Mouse (Mus musculus): ENCODE measurements around the gene Tet1. TPM values are rescaled to one million over a fixed set of nuclear protein-coding genes. Genes with fewer than 3 reads are reported as not detected.

Tet1 gene
- polyA plus RNA-seq, 1 experiment from 2014 or later = 28.7 TPM

DNA sequence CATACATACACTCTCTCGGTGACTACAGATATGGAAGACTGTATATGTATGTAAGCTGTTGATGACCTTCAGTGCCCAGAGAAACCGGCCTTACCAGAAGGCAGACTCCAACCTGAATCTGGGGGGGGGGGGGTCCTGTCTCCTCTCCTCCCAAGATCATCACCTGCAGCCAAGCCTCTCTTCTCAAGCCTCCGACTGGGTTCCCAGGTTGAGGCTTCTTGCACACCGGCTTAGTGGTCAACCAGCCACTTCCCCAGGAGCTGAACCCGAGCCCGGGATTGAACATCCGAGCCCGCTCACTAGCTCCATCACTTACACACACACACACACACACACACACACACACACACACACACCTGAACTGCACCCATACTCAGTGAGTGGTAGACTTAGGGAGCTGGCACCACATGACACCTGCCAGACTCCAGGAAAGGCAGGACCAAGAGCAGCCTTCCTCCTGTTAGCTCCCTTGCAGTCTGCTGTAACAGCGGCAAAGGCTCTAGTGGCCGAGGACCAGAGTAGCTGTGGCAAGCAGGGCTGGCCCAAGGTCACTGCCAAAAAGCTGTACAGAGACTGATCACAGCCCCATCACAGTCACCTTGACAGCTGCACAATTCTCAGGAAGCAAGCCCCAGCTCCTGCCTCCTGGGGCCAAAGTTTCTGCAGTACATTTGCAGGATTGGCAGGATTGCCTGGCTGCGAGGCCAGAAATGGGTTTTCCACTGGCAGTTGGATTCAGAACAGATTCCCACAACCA lies 42.6 kb downstream of the Tet1 start:
- H3K36me3 ChIP-seq = peaks cover 15% of the 10 kb centered on the region
- no peaks in the 10 kb centered on the region for H3K27me3 ChIP-seq (replicated peaks)
- peak overlapping the region; percentile 74 for H3K4me2 ChIP-seq
- peaks cover 4% of the 10 kb centered on the region for H3K9me3 ChIP-seq (replicated peaks)
- peak overlapping the region; percentile 51 for H3K4me3 ChIP-seq
- peak; percentile 27; the same call in 1 of the 2 replicates for ATAC-seq (ENCODE audit: insufficient number of reproducible peaks, low FRiP score)
- peaks cover 23% of the 10 kb centered on the region for H3K4me1 ChIP-seq (replicated peaks)
- H3K27ac ChIP-seq (ENCODE audit: poor library complexity, severe bottlenecking) = peak overlapping the region; percentile 90
- 19% methylated on average over 11 of the region's 11 CpGs for WGBS
- peak overlapping the region; percentile 77 for H3K9ac ChIP-seq

DNA sequence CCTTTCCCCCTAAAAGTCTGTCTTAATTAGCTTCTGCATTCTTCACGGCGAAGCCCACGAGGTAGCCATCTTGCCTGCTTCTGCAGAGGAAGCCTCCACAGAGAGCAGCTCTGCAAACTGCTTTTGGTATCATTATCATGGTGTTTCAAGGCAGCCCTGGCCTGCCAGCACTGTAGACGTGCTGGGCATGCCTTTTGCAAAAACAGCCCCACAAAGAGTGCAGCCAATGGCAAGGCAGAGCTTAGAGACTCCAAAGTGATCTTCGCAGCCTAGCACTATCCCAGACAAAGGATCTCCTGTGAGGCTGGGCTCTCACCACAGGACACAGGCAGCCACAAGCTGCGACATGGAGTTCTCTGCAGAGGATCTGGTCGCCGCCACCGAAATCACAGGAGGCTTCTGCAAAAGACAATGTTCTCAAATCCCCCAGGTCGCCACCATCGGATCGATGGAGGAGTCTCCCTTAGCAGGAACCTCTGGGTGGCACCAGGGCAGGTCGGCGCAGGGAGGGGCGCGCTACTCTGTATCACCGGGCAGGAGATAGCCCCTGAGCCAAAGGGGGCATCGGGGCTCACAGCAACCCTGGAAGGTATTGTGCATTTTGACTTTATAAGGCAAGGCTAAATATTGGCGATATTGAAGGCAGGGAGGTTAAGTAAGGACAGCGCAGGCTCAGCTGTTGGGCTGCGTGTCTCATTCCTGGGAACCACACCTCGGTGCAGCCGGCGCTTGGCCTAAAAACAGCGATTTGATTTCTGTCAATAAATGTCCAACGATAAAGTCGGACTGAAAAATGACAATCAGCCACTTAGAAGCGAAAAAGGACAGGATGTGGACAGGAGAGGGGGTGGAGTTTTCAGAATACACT lies 43.4 kb downstream of the Tet1 start:
- H3K27me3 ChIP-seq (replicated peaks) = no peaks in the 10 kb centered on the region
- 1% methylated on average over 28 of the region's 28 CpGs for WGBS
- H3K36me3 ChIP-seq = peaks cover 22% of the 10 kb centered on the region

DNA sequence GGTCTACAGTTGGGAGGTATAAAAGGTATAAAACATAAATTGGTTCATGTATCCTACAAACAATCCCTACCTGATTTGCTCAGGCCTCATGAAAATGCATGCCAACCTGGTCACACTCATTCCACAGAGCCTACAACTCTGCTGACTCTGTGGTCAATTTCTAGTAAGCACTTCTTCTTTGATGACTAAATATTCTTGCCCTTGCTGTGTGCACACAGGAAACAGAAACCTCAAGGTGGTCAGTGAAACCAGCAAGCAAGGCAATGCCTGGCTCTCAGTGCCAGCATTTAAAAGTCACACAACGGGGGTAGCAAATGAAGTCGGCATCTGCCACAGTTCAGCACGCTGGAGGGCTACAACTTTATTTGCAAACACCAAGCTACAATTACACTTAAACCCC lies 45.2 kb downstream of the Tet1 start:
- Histone ChIP-seq H3K27ac (ENCODE audit: poor library complexity, severe bottlenecking) (peak overlapping the region; percentile 59), H3K36me3 (peaks cover 31% of the 10 kb centered on the region), H3K4me3 (peak overlapping the region; percentile 33), H3K27me3 (replicated peaks) (no peaks in the 10 kb centered on the region), H3K4me2 (peak overlapping the region; percentile 71), H3K9me3 (replicated peaks) (peaks cover 4% of the 10 kb centered on the region), H3K9ac (peak overlapping the region; percentile 63), H3K4me1 (replicated peaks) (peaks cover 23% of the 10 kb centered on the region)
- no peak for ATAC-seq (ENCODE audit: insufficient number of reproducible peaks, low FRiP score)
- 70% methylated on average over 3 of the region's 3 CpGs for WGBS

More for the DNA sequence above, 43.4 kb downstream of the Tet1 start:
- peak overlapping the region; percentile 90 for H3K27ac ChIP-seq (ENCODE audit: poor library complexity, severe bottlenecking)
- H3K9me3 ChIP-seq (replicated peaks) = peaks cover 4% of the 10 kb centered on the region
- peak overlapping the region; percentile 74 for H3K4me2 ChIP-seq
- peaks cover 23% of the 10 kb centered on the region for H3K4me1 ChIP-seq (replicated peaks)
- peak overlapping the region; percentile 51 for H3K4me3 ChIP-seq
- peak; percentile 89 for ATAC-seq (ENCODE audit: insufficient number of reproducible peaks, low FRiP score)
- H3K9ac ChIP-seq = peak overlapping the region; percentile 77

DNA sequence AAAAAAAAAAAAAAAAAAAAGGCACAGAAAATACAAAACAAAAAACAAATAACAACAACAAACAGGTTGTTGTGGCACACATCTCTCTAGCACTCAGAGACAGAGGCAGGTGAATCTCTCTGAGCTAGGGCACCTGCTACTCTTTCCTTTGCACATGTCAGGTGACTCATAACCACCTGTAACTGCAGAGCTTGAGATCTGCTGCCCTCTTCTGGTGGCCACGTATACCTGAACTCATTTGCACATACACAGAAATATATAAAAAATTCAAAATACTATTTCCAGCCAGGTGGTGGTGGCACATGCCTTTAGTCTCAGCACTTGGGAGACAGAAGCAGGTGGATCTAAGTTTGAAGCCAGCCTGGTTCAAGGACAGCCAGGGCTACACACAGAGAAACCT lies 46.4 kb downstream of the Tet1 start:
- peaks cover 31% of the 10 kb centered on the region for H3K36me3 ChIP-seq
- no peak overlapping the region for H3K4me2 ChIP-seq
- no peaks in the 10 kb centered on the region for H3K27me3 ChIP-seq (replicated peaks)
- ATAC-seq (ENCODE audit: insufficient number of reproducible peaks, low FRiP score) = no peak
- WGBS = 89% methylated on average over 1 of the region's 1 CpGs
- no peak overlapping the region for H3K4me3 ChIP-seq
- no peak overlapping the region for H3K27ac ChIP-seq (ENCODE audit: poor library complexity, severe bottlenecking)
- no peak overlapping the region for H3K9ac ChIP-seq
- peaks cover 4% of the 10 kb centered on the region for H3K9me3 ChIP-seq (replicated peaks)
- H3K4me1 ChIP-seq (replicated peaks) = peaks cover 27% of the 10 kb centered on the region

DNA sequence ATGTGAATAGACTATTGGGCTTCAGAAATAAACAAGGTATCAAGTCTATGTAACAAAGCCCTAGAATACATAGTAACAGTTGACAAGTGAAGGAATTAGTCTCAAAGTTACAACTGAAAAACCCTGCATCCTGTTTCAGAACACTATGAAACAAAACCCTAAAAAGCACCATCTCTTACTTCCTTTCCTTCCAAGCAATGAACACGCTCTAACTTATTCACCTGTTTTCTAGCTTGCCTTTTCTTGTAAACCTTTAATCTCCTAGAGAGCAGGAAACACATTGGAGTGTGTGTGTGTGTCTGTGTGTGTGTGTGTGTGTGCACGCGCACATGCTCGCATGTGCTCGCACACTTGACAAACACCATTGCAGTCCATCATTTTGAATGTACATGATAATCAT lies 49.8 kb downstream of the Tet1 start:
- H3K9ac ChIP-seq = no peak overlapping the region
- no peak overlapping the region for H3K27ac ChIP-seq (ENCODE audit: poor library complexity, severe bottlenecking)
- H3K4me1 ChIP-seq (replicated peaks) = peaks cover 37% of the 10 kb centered on the region
- no peak overlapping the region for H3K4me3 ChIP-seq
- no peak overlapping the region for H3K4me2 ChIP-seq
- no peak for ATAC-seq (ENCODE audit: insufficient number of reproducible peaks, low FRiP score)
- 83% methylated on average over 5 of the region's 5 CpGs for WGBS
- H3K27me3 ChIP-seq (replicated peaks) = no peaks in the 10 kb centered on the region
- peaks cover 31% of the 10 kb centered on the region for H3K36me3 ChIP-seq
- H3K9me3 ChIP-seq (replicated peaks) = peaks cover 4% of the 10 kb centered on the region

DNA sequence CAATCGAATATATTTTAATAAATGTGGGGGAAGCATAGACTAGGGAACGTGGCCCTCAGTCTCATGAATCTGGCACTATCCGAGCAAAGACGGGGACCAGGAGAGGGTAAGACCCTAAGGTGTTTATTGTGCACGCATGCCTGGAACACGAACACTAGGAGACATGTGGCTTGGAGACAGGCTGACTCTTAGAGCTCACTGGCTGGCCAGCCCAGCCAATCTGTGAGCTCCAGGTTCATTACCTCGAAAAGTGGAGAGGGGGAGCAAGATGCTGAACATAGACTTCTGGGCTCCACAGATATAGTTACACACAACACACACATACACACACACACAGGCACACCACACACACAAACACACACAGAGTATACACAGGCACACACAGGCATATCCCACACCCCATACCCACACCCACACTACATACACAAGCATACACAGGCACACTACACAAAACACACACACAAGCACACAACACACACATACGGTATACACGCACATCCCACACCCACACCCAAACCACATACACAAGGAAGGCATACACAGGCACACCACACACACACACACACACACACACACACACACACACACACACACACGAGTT lies 52.0 kb downstream of the Tet1 start:
- H3K36me3 ChIP-seq = peaks cover 20% of the 10 kb centered on the region
- no peak overlapping the region for H3K4me3 ChIP-seq
- no peak for ATAC-seq (ENCODE audit: insufficient number of reproducible peaks, low FRiP score)
- H3K9ac ChIP-seq = 0 out of 2 replicates have a peak overlapping the region, but pooled peaks have one; percentile 54
- H3K27me3 ChIP-seq (replicated peaks) = no peaks in the 10 kb centered on the region
- peak overlapping the region; percentile 23 for H3K4me2 ChIP-seq
- no peaks in the 10 kb centered on the region for H3K9me3 ChIP-seq (replicated peaks)
- H3K4me1 ChIP-seq (replicated peaks) = peaks cover 29% of the 10 kb centered on the region
- peak overlapping the region; percentile 66 for H3K27ac ChIP-seq (ENCODE audit: poor library complexity, severe bottlenecking)
- WGBS = 70% methylated on average over 10 of the region's 10 CpGs

DNA sequence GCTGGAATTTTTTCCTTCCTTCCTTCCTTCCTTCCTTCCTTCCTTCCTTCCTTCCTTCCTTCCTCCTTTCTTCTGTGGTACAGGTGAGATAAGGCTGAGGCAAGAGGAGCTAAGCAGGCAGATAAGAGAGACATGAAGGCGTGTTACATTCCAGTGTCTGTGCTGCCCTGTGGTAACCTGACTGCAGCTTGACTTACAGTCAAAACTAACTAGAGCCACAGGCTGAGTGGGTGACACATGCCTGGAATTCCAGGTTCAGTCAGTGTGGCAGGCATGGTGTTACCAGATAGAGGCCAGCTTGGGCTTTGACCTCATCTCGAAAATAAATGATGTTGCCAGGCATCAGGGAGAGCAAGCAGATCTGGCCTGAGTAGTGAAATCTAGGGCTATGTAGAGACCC lies 53.8 kb downstream of the Tet1 start:
- no peak overlapping the region for H3K4me3 ChIP-seq
- 14% methylated on average over 2 of the region's 2 CpGs for WGBS
- ATAC-seq (ENCODE audit: insufficient number of reproducible peaks, low FRiP score) = peak; percentile 74; the same call in 1 of the 2 replicates
- H3K27ac ChIP-seq (ENCODE audit: poor library complexity, severe bottlenecking) = peak overlapping the region; percentile 95
- H3K4me1 ChIP-seq (replicated peaks) = peaks cover 40% of the 10 kb centered on the region
- H3K4me2 ChIP-seq = peak overlapping the region; percentile 40; the same call in 1 of the 2 replicates
- H3K9me3 ChIP-seq (replicated peaks) = no peaks in the 10 kb centered on the region
- H3K9ac ChIP-seq = no peak overlapping the region
- no peaks in the 10 kb centered on the region for H3K27me3 ChIP-seq (replicated peaks)
- H3K36me3 ChIP-seq = peaks cover 5% of the 10 kb centered on the region; the same call in 1 of the 2 replicates

DNA sequence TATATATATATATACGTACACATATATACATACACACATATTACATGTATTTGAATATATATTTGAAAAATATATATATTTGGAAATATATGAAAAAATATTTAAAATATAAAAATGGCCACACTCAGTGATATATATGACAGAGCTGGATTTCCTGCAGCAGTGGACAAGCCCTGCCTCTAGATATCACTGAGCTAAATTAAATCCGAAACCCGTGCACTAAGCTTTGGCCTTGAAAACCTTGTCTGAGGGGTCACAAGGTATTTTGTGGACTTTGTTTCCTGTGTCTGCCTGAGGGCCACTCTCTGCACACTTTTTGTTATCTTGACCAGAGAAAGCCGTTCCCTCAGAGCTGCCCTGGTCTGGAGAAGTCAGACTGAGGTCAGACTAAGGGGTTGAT lies 54.2 kb downstream of the Tet1 start:
- H3K4me3 ChIP-seq = no peak overlapping the region
- H3K4me1 ChIP-seq (replicated peaks) = peaks cover 40% of the 10 kb centered on the region
- H3K9me3 ChIP-seq (replicated peaks) = no peaks in the 10 kb centered on the region
- no peak overlapping the region for H3K9ac ChIP-seq
- ATAC-seq (ENCODE audit: insufficient number of reproducible peaks, low FRiP score) = peak; percentile 40; the same call in 1 of the 2 replicates
- H3K36me3 ChIP-seq = 0 out of 2 replicates have a peak, but pooled peaks cover 4% of the 10 kb centered on the region
- no peaks in the 10 kb centered on the region for H3K27me3 ChIP-seq (replicated peaks)
- WGBS = 35% methylated on average over 4 of the region's 4 CpGs
- peak overlapping the region; percentile 40; the same call in 1 of the 2 replicates for H3K4me2 ChIP-seq
- peak overlapping the region; percentile 95 for H3K27ac ChIP-seq (ENCODE audit: poor library complexity, severe bottlenecking)

DNA sequence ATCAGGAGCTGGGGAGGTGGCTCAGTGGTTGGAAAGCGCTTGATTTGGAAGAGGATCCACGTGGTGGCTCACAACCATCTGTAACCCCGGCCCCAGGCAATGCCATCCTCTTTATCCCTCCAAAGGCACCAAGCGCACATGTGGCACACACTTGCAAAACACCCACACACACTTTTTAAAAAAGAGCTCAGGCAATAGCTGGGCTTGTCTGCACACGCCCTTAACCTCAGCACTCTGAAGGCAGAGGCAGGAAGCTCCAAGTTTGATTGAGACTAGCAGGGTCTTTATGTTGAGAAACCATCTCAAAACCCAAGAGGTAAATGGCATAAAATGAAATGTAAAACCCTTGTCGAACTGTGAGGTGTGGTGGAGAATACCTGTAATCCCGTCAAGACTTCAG lies 57.2 kb downstream of the Tet1 start:
- no peak overlapping the region for H3K9ac ChIP-seq
- no peak overlapping the region for H3K4me2 ChIP-seq
- no peak overlapping the region for H3K27ac ChIP-seq (ENCODE audit: poor library complexity, severe bottlenecking)
- peaks cover 39% of the 10 kb centered on the region for H3K4me1 ChIP-seq (replicated peaks)
- no peaks in the 10 kb centered on the region for H3K9me3 ChIP-seq (replicated peaks)
- ATAC-seq (ENCODE audit: insufficient number of reproducible peaks, low FRiP score) = no peak
- no peaks in the 10 kb centered on the region for H3K27me3 ChIP-seq (replicated peaks)
- H3K36me3 ChIP-seq = no peaks in the 10 kb centered on the region
- 77% methylated on average over 7 of the region's 7 CpGs for WGBS
- no peak overlapping the region for H3K4me3 ChIP-seq

DNA sequence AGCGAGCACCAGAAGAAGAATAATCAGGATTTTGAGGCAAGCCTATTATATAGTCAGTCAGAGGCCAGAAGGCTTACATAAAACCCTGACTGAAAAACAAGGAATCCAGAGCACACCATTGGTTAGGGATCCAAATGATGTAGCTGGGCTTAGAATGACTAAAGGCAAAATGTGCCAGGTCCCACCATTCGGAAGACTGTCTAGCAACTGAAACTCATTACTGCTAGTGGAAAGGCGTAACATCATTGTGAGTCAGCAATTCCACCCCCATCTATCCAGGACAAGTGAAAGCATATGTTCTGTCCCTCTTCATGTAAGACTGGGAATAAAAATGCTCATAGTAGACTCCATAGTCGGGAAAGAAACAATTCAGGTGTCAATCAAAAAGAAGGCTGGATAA lies 57.8 kb downstream of the Tet1 start:
- no peak for ATAC-seq (ENCODE audit: insufficient number of reproducible peaks, low FRiP score)
- H3K27ac ChIP-seq (ENCODE audit: poor library complexity, severe bottlenecking) = no peak overlapping the region
- H3K27me3 ChIP-seq (replicated peaks) = no peaks in the 10 kb centered on the region
- no peaks in the 10 kb centered on the region for H3K9me3 ChIP-seq (replicated peaks)
- H3K4me3 ChIP-seq = no peak overlapping the region
- 76% methylated on average over 4 of the region's 4 CpGs for WGBS
- no peak overlapping the region for H3K4me2 ChIP-seq
- no peak overlapping the region for H3K9ac ChIP-seq
- H3K36me3 ChIP-seq = no peaks in the 10 kb centered on the region
- H3K4me1 ChIP-seq (replicated peaks) = peaks cover 35% of the 10 kb centered on the region

DNA sequence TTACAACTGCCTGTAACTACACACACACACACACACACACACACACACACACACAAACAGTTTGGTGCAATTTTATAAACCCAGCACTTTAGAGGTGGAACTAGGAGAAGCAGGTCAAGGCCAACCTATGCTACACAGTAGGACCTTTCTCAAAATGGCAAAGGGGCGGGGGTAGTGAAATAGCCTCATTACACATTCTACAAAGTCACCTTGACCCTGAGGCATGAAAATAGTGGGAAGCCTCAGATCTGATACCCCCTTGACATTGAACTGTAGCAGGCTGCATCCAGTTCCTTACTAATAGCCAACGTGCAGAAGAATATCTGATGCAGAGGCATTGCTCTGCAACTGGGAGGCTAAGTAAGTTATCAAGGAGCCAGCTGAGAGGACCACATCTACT lies 60.0 kb downstream of the Tet1 start:
- H3K9me3 ChIP-seq (replicated peaks) = no peaks in the 10 kb centered on the region
- no peaks in the 10 kb centered on the region for H3K27me3 ChIP-seq (replicated peaks)
- WGBS = 78% methylated on average over 2 of the region's 2 CpGs
- H3K4me2 ChIP-seq = no peak overlapping the region
- no peak for ATAC-seq (ENCODE audit: insufficient number of reproducible peaks, low FRiP score)
- H3K4me3 ChIP-seq = no peak overlapping the region
- H3K27ac ChIP-seq (ENCODE audit: poor library complexity, severe bottlenecking) = no peak overlapping the region
- H3K4me1 ChIP-seq (replicated peaks) = peaks cover 31% of the 10 kb centered on the region
- no peaks in the 10 kb centered on the region for H3K36me3 ChIP-seq
- H3K9ac ChIP-seq = no peak overlapping the region

Data from heart, embryonic 12.5 days (tissue).